ENCODE assay signal across 8 mouse cellular contexts in genomic region chr11:101645411-101646282, GRCm38 (mm10). TPM values are rescaled to one million over a fixed set of nuclear protein-coding genes. Genes with fewer than 3 reads are reported as not detected.
DNase-seq lines count a peak whose midpoint lies in the region; ATAC-seq and TF ChIP-seq lines count a peak whose summit lies in the region.
"Not testable (repeated sequence)": the region's sequence is repeated elsewhere in the genome, so short reads cannot be mapped to it uniquely, and the experiment has no call there.

No protein-coding gene starts in this region.

- not testable (repeated sequence) for H3K27me3 ChIP-seq in embryonic facial prominence, embryonic 13.5 days; limb, embryonic 10.5 days (ENCODE audit: low read depth, poor library complexity, severe bottlenecking); midbrain, embryonic 10.5 days (ENCODE audit: low read depth, poor library complexity, severe bottlenecking)

- TF ChIP-seq POLR2A in bone marrow, adult 2 months (IDR thresholded peaks at IDR 0.05; ENCODE audit: borderline replicate concordance, control insufficient read depth, low read depth, low read length) = not testable (repeated sequence)

- not testable (repeated sequence) for H3K4me1 ChIP-seq in bone marrow, adult 2 months (ENCODE audit: control insufficient read depth, insufficient read depth, low read length); embryonic facial prominence, embryonic 13.5 days; limb, embryonic 10.5 days
- H3K4me1 ChIP-seq in midbrain, embryonic 10.5 days = peaks cover 14% of the 10 kb centered on the region

- ATAC-seq in embryonic facial prominence, embryonic 13.5 days (ENCODE audit: insufficient number of reproducible peaks, insufficient read depth, low FRiP score, low TSS enrichment, low read depth) = peak; percentile 84

- DNase-seq in heart, adult 18-20 months = peak; percentile 74 to 84
- peak; percentile 69 for DNase-seq in kidney, adult 11 months
- DNase-seq in limb, embryonic 10.5 days (ENCODE audit: low spot score) = peak; percentile 80
- DNase-seq in midbrain, embryonic 10.5 days (ENCODE audit: low spot score) = peak; percentile 83
- peak; percentile 37 to 42 for DNase-seq in right cerebral cortex, postnatal 36 days (ENCODE audit: low spot score in 2 of 2)
- DNase-seq in yolk sac, embryonic 10.5 days (ENCODE audit: low spot score) = peak; percentile 88

- H3K27ac ChIP-seq in bone marrow, adult 2 months (ENCODE audit: control insufficient read depth, insufficient read depth, low read depth, low read length, poor library complexity) = peak overlapping the region; percentile 95
- peak overlapping the region; percentile 94 for H3K27ac ChIP-seq in embryonic facial prominence, embryonic 13.5 days
- H3K27ac ChIP-seq in limb, embryonic 10.5 days = peak overlapping the region; percentile 92
- peak overlapping the region; percentile 94 for H3K27ac ChIP-seq in midbrain, embryonic 10.5 days (replicated peaks)

- H3K4me2 ChIP-seq in embryonic facial prominence, embryonic 13.5 days = peak overlapping the region; percentile 49

- WGBS in bone marrow, adult 2 months = under 1% methylated on average over 44 of the region's 56 CpGs
- WGBS in embryonic facial prominence, embryonic 13.5 days = under 1% methylated on average over 45 of the region's 56 CpGs
- WGBS in limb, embryonic 10.5 days = 1% methylated on average over 45 of the region's 56 CpGs
- WGBS in midbrain, embryonic 10.5 days = under 1% methylated on average over 44 of the region's 56 CpGs

- H3K36me3 ChIP-seq in embryonic facial prominence, embryonic 13.5 days; limb, embryonic 10.5 days; midbrain, embryonic 10.5 days: not testable (repeated sequence)

- peak overlapping the region; percentile 52 for H3K4me3 ChIP-seq in bone marrow, adult 2 months (replicated peaks; ENCODE audit: control insufficient read depth, low read depth, low read length)
- H3K4me3 ChIP-seq in embryonic facial prominence, embryonic 13.5 days = peak overlapping the region; percentile 37
- peak overlapping the region; percentile 37 for H3K4me3 ChIP-seq in limb, embryonic 10.5 days
- peak overlapping the region; percentile 44 for H3K4me3 ChIP-seq in midbrain, embryonic 10.5 days

- TF ChIP-seq CTCF in bone marrow, adult 2 months (IDR thresholded peaks at IDR 0.05; ENCODE audit: control insufficient read depth, insufficient read depth, low read length) = not testable (repeated sequence)

- H3K9me3 ChIP-seq in embryonic facial prominence, embryonic 13.5 days; limb, embryonic 10.5 days (replicated peaks); midbrain, embryonic 10.5 days (replicated peaks): not testable (repeated sequence)

- H3K9ac ChIP-seq in embryonic facial prominence, embryonic 13.5 days = peak overlapping the region; percentile 67

RNA-seq across cellular contexts. Expression of gene Rdm1, which starts 18.7 kb away (rescaled TPM):
- 17.4 and 57.2 TPM in 2 replicates for polyA plus RNA-seq in bone marrow, adult 2 months (2011; ENCODE audit: insufficient read depth, insufficient read length, low replicate concordance, missing spikeins)
- 55.5 and 63.7 TPM in 2 replicates for polyA plus RNA-seq in embryonic facial prominence, embryonic 13.5 days (2015; fragmentation: Nextera tagmentation; extraction: Ambion mirVana)
- 10 to 100 TPM; 43.7 to 52.3 TPM for total RNA-seq in heart, adult 18-20 months (2021)
- polyA plus RNA-seq in limb, embryonic 10.5 days (2016; fragmentation: Nextera tagmentation; extraction: Ambion mirVana) = 18.7 and 22.3 TPM in 2 replicates
- polyA plus RNA-seq in midbrain, embryonic 10.5 days (2016; fragmentation: Nextera tagmentation; extraction: Ambion mirVana) = 35.2 and 39.2 TPM in 2 replicates

RNA-seq across cellular contexts. Expression of gene Arl4d, which starts 19.7 kb away (rescaled TPM):
- polyA plus RNA-seq in bone marrow, adult 2 months (2011; ENCODE audit: insufficient read depth, insufficient read length, low replicate concordance, missing spikeins) = 0.93 and 5.5 TPM in 2 replicates
- polyA plus RNA-seq in embryonic facial prominence, embryonic 13.5 days (2015; fragmentation: Nextera tagmentation; extraction: Ambion mirVana) = 3.3 and 3.4 TPM in 2 replicates
- total RNA-seq in heart, adult 18-20 months (2021) = 10 to 100 TPM; 19.6 to 22.5 TPM
- 1.9 and 2.4 TPM in 2 replicates for polyA plus RNA-seq in limb, embryonic 10.5 days (2016; fragmentation: Nextera tagmentation; extraction: Ambion mirVana)
- 4.3 and 4.4 TPM in 2 replicates for polyA plus RNA-seq in midbrain, embryonic 10.5 days (2016; fragmentation: Nextera tagmentation; extraction: Ambion mirVana)

RNA-seq across cellular contexts. Expression of gene Gm11634, which starts 46.6 kb away (rescaled TPM):
- polyA plus RNA-seq in bone marrow, adult 2 months (2011; ENCODE audit: insufficient read depth, insufficient read length, low replicate concordance, missing spikeins) = 3.5 TPM in 1 of 2 replicates, not detected in the other
- not detected in 2 replicates for polyA plus RNA-seq in embryonic facial prominence, embryonic 13.5 days (2015; fragmentation: Nextera tagmentation; extraction: Ambion mirVana)
- total RNA-seq in heart, adult 18-20 months (2021) = not detected
- polyA plus RNA-seq in limb, embryonic 10.5 days (2016; fragmentation: Nextera tagmentation; extraction: Ambion mirVana) = not detected in 2 replicates
- polyA plus RNA-seq in midbrain, embryonic 10.5 days (2016; fragmentation: Nextera tagmentation; extraction: Ambion mirVana) = 0.22 TPM in 1 of 2 replicates, not detected in the other

Comparison
In these comparisons a context has a peak if more than half of its experiments do, and no peak if none do; other contexts are left out.
1. Peak in every context shown above with its lines: DNase-seq, ATAC-seq, H3K4me3 ChIP-seq and H3K27ac ChIP-seq.